Mouse (Mus musculus) embryonic facial prominence, embryonic 10.5 days (tissue): ENCODE measurements around the gene Ifitm2. TPM values are rescaled to one million over a fixed set of nuclear protein-coding genes. Genes with fewer than 3 reads are reported as not detected.

Experiments
- DNase-seq: peaks from one replicate; pipeline ENCODE4 v3.0.0-alpha.2; 2017; ENCODE audit warnings: low spot score
- H3K27ac ChIP-seq: fragments of 300-500 bp; sonication (generic); replicated peaks from 2 replicates; pipeline ENCODE4 v1.5.1; 2016; ENCODE audit warnings: mild to moderate bottlenecking
- H3K27me3 ChIP-seq: fragments of 300-500 bp; sonication (generic); replicated peaks from 2 replicates; pipeline ENCODE4 v1.6.1; 2016; ENCODE audit warnings: low read depth, mild to moderate bottlenecking; ENCODE audit not compliant: poor library complexity, severe bottlenecking
- H3K36me3 ChIP-seq: fragments of 300-500 bp; sonication (generic); replicated peaks from 2 replicates; pipeline ENCODE4 v1.6.1; 2016; ENCODE audit warnings: mild to moderate bottlenecking, moderate library complexity
- H3K4me1 ChIP-seq: fragments of 300-500 bp; sonication (generic); 2 replicates; pipeline ENCODE4 v1.6.1; 2016
- H3K4me3 ChIP-seq: fragments of 300-500 bp; sonication (generic); 2 replicates; pipeline ENCODE4 v1.5.1; 2016; ENCODE audit warnings: mild to moderate bottlenecking, moderate library complexity
- H3K9me3 ChIP-seq: fragments of 300-500 bp; sonication (generic); 2 replicates; pipeline ENCODE4 v1.6.1; 2016; ENCODE audit warnings: mild to moderate bottlenecking
- WGBS: fragments of 180-500 bp; shearing (Covaris S2); methylation state at CpG from one replicate; pipeline ENCODE4 v1.1.7; 2016; 5-methylcytosine and 5-hydroxymethylcytosine counted together
- polyA plus RNA-seq: library from polyadenylated mRNA; unstranded; fragments of >200 nt; fragmentation: Nextera tagmentation; extraction: Ambion mirVana; gene quantifications from 2 replicates; pipeline ENCODE4 v1.2.1, GENCODE M21; 2016

Ifitm2 gene
- polyA plus RNA-seq, 1 experiment from 2014 or later, result 668 TPM

- Histone ChIP-seq H3K36me3 (no peaks in the 10 kb centered on the region), H3K9me3 (no peaks in the 10 kb centered on the region), H3K27ac (no peak overlapping the region), H3K4me1 (peaks cover 20% of the 10 kb centered on the region), H3K4me3 (no peak overlapping the region), H3K27me3 (no peaks in the 10 kb centered on the region; the same call in 1 of the 2 replicates)
- WGBS, result 86% methylated on average over 7 of the region's 7 CpGs
- no peak for DNase-seq
Observed at GRCm38 (mm10) chr7:140907697-140908096, 48.1 kb downstream of the Ifitm2 start.

GRCm38 (mm10) chr7:140907131-140907530 lies 48.7 kb downstream of the Ifitm2 start:
- Histone ChIP-seq H3K27ac (no peak overlapping the region), H3K4me1 (peaks cover 26% of the 10 kb centered on the region), H3K27me3 (no peaks in the 10 kb centered on the region; the same call in 1 of the 2 replicates), H3K4me3 (no peak overlapping the region), H3K36me3 (no peaks in the 10 kb centered on the region), H3K9me3 (no peaks in the 10 kb centered on the region)
- 87% methylated on average over 13 of the region's 13 CpGs for WGBS
- DNase-seq, result no peak

DNA sequence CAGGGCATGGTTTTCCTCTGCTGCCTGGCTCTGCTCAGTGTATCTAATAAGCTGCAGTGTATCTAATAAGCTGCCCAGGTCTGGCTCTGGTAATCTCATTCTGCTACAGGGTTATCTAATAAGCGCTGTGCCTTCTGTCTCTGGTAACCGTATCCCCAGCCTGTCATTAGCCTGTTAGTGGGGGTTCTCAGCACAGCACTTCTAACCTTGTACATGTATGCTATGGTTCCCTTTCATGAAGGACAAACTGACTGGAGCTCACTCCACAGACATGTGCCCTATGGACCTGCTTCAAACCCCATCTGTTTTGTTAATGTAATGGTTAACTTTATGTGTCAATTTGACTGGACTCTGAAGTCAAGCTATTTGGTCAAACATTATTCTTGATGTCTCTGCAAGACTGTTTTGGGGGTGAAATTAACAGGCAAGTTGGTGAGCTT lies 50.1 kb downstream of the Ifitm2 start:
- Histone ChIP-seq H3K4me3 (no peak overlapping the region), H3K27ac (no peak overlapping the region), H3K27me3 (no peaks in the 10 kb centered on the region; the same call in 1 of the 2 replicates), H3K4me1 (peaks cover 31% of the 10 kb centered on the region), H3K36me3 (no peaks in the 10 kb centered on the region), H3K9me3 (no peaks in the 10 kb centered on the region)
- WGBS, result 83% methylated on average over 2 of the region's 2 CpGs
- DNase-seq, result no peak

Other genes starting within 250 kb of the Ifitm2 start
- not detected in 2 replicates for gene Cyp2e1, start 192.2 kb downstream of the Ifitm2 start, polyA plus RNA-seq
- 0.10 and 0.14 TPM in 2 replicates for gene Syce1, start 168.1 kb downstream of the Ifitm2 start, polyA plus RNA-seq
- gene Zfp941, start 133.8 kb downstream of the Ifitm2 start, polyA plus RNA-seq, result 2.9 and 3.6 TPM in 2 replicates
- 1.8 and 1.9 TPM in 2 replicates for gene Urah, start 121.0 kb downstream of the Ifitm2 start, polyA plus RNA-seq
- gene Scgb1c1, start 110.4 kb downstream of the Ifitm2 start, polyA plus RNA-seq, result not detected in 2 replicates
- gene Odf3, start 108.2 kb downstream of the Ifitm2 start, polyA plus RNA-seq, result not detected in 2 replicates
- gene Gm45785, start 99.7 kb downstream of the Ifitm2 start, polyA plus RNA-seq, result 0.22 TPM in 1 of 2 replicates, not detected in the other
- gene Ric8a, start 99.0 kb downstream of the Ifitm2 start, polyA plus RNA-seq, result 57.7 and 59.1 TPM in 2 replicates
- gene Bet1l, start 98.4 kb downstream of the Ifitm2 start, polyA plus RNA-seq, result 22.4 and 23.0 TPM in 2 replicates
- 332 TPM in 2 replicates for gene Psmd13, start 74.0 kb downstream of the Ifitm2 start, polyA plus RNA-seq
- gene Sirt3, start 73.7 kb downstream of the Ifitm2 start, polyA plus RNA-seq, result 22.6 and 24.5 TPM in 2 replicates
- not detected in 2 replicates for gene Cox8b, start 55.5 kb downstream of the Ifitm2 start, polyA plus RNA-seq
- gene Nlrp6, start 35.1 kb downstream of the Ifitm2 start, polyA plus RNA-seq, result 0.19 TPM in 1 of 2 replicates, not detected in the other
- 13.5 and 14.3 TPM in 2 replicates for gene Pgghg, start 14.6 kb downstream of the Ifitm2 start, polyA plus RNA-seq
- gene Ifitm5, start 5.7 kb downstream of the Ifitm2 start, polyA plus RNA-seq, result 2.9 and 3.8 TPM in 2 replicates
- gene Gm45717, start 50 bp downstream of the Ifitm2 start, polyA plus RNA-seq, result 0.52 TPM in 1 of 2 replicates, not detected in the other
- 8.7 and 13.4 TPM in 2 replicates for gene Ifitm1, start 11.2 kb upstream of the Ifitm2 start, polyA plus RNA-seq
- 42.6 and 44.7 TPM in 2 replicates for gene Ifitm3, start 54.8 kb upstream of the Ifitm2 start, polyA plus RNA-seq
- not detected in 2 replicates for gene Ifitm6, start 61.9 kb upstream of the Ifitm2 start, polyA plus RNA-seq
- gene Gm17387, start 73.1 kb upstream of the Ifitm2 start, polyA plus RNA-seq, result not detected in 2 replicates
- gene B4galnt4, start 105.1 kb upstream of the Ifitm2 start, polyA plus RNA-seq, result 26.5 and 27.7 TPM in 2 replicates
- 9.4 and 9.6 TPM in 2 replicates for gene Pkp3, start 122.2 kb upstream of the Ifitm2 start, polyA plus RNA-seq
- 2.2 and 2.3 TPM in 2 replicates for gene Sigirr, start 144.6 kb upstream of the Ifitm2 start, polyA plus RNA-seq
- 1.8 and 2.5 TPM in 2 replicates for gene Ano9, start 161.8 kb upstream of the Ifitm2 start, polyA plus RNA-seq
- gene Ptdss2, start 166.4 kb upstream of the Ifitm2 start, polyA plus RNA-seq, result 77.8 and 83.8 TPM in 2 replicates
- 77.9 and 79.7 TPM in 2 replicates for gene Rnh1, start 216.9 kb upstream of the Ifitm2 start, polyA plus RNA-seq
- 94.3 and 94.9 TPM in 2 replicates for gene Hras, start 238.0 kb upstream of the Ifitm2 start, polyA plus RNA-seq
- 15.1 and 18.1 TPM in 2 replicates for gene Lrrc56, start 238.2 kb upstream of the Ifitm2 start, polyA plus RNA-seq